Mouse (Mus musculus): ENCODE results near the gene Tnfsf11. TPM values are rescaled to one million over a fixed set of nuclear protein-coding genes. Genes with fewer than 3 reads are reported as not detected.
A peak's percentile ranks its signal among the peaks of the same experiment; 100 is the strongest.

The Tnfsf11 gene
- 10 to 100 TPM in 1 of 2 experiments, 1 to 10 TPM in 1; 5.6 to 11.5 TPM for polyA plus RNA-seq (2017; shearing (Covaris generic))

DNA sequence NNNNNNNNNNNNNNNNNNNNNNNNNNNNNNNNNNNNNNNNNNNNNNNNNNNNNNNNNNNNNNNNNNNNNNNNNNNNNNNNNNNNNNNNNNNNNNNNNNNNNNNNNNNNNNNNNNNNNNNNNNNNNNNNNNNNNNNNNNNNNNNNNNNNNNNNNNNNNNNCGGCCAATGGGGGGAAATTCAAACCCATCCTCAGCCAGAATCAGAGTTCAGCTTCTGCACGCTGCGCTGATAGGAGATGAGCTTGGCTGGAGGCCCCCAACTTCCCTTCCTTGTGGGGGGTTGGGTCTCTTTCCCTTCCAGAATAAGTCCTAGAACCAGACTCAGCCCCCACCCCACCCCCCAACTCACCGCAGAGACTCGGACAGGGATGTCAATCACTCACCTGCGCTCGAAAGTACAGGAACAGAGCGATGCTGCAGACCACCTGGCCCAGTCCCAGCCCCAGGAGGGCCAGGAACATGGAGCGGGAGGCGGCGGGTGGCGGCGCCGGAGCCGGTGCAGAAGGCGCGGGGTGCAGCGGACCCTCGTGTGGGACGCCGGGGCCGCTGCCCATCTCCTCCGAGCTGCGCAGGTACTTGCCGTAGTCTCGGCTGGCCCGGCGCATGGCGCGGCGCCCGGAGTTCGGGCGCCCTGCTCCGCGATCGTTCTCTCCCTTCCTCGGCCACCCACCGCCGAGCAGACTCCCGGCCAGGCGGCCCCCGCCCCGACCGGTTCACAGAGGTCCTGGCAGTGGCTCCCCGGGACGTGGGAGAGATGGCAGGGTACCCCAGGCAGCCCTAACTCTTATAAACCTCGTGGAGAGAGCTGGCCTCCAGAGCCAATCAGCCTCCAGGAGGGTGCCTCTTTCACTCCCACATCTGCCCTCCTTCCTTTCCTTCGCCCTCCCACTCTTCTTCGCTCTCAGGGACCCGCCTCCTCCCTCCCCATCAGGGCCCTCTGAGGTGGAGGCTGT is at the start of gene Tnfsf11:
Tnfsf11 (minus strand) TSS at position 758 of the 952 bp plus-strand sequence.
- peak; percentile 50 for ATAC-seq

DNA sequence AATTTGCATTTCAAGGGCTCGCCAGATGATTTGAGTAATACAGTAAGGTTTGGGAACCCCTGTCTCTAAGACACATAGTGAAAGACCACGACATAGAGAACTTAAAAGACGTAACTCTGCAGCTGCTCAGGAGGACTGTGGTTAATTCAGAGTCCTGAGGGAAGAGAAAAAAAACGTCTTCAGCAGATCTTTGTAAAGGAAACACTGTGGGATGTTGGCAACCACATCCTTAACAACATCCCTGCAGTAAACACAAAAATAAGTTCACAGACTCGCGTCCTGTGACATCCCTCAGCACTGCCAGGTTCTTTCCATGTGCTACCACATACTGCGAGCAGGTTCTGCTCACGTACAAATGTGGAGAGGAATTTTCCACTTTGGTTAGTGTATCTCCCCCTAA is 48.9 kb upstream of the Tnfsf11 start:
- peak; percentile 76 for ATAC-seq

- ATAC-seq, result no peak
These were observed 47.5 kb upstream of the Tnfsf11 start for GRCm38 (mm10) chr14:78355381-78355780.

- ATAC-seq, result peak; percentile 40
These were observed 45.0 kb upstream of the Tnfsf11 start for GRCm38 (mm10) chr14:78352865-78353264.

DNA sequence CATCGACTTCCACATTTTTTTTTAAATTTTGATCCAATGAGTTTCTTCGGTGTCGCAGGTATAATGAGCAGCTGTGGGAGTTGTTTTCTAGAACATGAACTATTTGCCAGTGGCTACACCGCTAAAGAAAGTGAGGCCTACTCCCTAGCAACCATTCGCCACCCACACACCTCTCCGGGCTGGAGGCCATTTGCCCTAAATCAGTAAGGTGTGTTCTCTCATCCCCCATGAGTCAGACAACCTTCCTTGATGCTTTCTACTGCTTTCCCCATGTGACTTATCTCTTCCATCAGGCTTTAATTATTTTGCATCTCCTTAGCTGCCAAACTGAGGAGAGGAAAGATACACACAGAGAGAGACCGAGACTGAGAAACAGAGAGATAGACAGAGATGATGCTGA is 43.7 kb upstream of the Tnfsf11 start:
- ATAC-seq, result peak; percentile 62

DNA sequence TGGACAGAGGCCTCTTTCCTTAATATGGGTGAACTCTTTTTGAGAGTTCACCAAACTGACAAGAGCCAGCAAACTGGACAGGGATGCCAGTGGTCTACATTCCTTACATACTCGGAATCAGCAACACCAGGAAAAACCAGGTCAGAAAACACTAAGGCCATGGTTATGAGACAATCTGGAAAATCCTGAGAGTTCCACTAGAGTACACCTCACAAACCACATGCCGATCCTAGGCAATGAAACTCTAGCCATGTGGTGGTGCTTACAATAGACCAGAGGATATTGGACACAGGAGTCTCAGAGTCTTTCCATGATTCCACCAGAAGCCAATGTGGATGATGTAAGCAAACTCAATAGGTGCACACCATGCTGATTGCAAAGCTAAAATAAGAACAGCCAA is 39.9 kb upstream of the Tnfsf11 start:
- ATAC-seq, result no peak

GRCm38 (mm10) chr14:78343007-78343406 is 35.2 kb upstream of the Tnfsf11 start:
- no peak for ATAC-seq

GRCm38 (mm10) chr14:78342146-78342545 is 34.3 kb upstream of the Tnfsf11 start:
- no peak for ATAC-seq

GRCm38 (mm10) chr14:78333341-78333740 is 25.5 kb upstream of the Tnfsf11 start:
- no peak for ATAC-seq

GRCm38 (mm10) chr14:78331368-78331767 is 23.5 kb upstream of the Tnfsf11 start:
- no peak for ATAC-seq

DNA sequence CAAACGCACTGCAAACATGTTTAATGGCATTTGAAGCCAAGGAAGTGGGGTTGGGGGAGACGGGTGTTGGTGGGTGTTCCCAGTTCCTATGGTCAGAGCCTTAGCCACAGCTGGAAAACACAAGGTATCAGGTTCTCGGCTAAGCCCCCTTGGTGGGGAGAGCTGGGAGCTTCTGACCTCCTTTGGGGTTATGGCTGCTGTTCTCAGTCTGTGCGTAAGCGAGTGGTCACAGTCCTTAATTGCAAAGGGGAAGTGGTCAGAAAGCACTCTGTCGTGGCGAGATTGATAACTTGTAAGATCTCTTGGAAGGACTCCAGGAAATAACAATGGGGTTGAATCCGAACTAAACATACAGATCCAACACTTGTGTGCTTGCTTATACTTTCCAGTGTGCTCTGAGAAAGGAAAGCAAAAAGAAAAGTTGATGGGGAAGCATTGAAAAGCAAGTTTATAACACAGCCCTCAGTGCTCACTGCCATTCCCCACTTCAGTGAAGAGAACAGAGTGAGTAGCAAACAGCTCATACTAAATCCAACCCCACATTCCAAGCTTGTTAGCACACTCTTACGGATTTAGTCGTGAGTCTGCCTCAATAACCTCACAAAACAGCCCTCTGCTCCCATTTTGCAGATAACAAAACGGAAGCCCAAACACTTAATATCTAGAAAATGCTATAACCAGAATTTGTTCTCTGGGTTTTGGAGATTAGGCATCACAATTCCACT is 22.9 kb upstream of the Tnfsf11 start:
- no peak for ATAC-seq

DNA sequence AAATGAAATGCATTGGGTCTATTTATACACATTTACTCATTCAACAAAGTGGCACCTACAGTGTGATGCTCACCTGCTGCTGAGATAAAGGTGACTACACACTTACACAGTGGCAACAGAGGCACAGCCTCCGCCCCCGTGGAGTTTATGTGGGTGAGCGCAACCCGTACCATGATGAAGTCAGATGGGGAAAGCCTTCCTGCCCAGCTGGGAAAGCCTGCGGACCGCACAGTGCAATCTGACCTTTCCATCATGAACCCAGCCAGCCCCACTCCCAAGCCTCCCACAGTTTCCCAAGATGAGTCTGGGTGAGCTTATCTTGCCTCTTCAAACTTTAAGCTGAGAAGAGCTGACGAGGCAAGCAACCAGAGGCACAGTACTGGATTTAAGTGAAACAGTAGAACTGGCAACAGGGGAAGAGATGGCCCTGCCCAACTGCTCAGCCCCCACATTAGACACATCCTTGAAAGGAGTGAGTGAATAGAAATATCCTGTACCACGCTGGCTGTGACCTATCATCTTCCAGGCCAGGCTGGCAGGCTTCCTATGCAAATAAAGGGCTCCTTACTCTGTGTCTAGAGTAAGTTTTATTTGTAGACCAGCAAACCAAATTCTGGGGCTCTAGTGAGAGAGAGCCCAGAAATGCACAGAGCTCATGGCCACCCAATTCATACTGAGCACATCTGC is 22.1 kb upstream of the Tnfsf11 start:
- peak; percentile 56 for ATAC-seq

GRCm38 (mm10) chr14:78323356-78323755 is 15.5 kb upstream of the Tnfsf11 start:
- ATAC-seq, result no peak

GRCm38 (mm10) chr14:78322916-78323315 is 15.1 kb upstream of the Tnfsf11 start:
- no peak for ATAC-seq

DNA sequence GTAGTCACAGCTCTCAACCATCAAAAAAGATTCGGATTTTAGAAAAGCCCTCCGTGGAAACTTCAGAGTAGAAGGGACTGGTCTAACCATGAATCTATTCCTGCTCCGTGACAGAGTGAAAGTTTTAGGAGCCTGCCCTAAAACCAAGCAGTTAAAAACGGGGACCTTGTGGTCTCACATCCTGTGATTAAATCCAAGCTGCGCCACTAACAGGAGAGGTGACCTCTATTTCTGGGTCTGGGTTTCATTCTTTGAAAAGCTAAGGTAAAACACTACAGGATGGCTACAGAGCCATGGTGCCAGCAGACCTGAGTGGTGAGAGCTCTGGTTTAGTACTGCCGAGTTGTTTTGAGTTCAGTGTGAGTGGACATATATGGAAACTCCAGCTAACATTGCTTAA is 12.4 kb upstream of the Tnfsf11 start:
- peak; percentile 53 for ATAC-seq

GRCm38 (mm10) chr14:78319580-78319979 is 11.7 kb upstream of the Tnfsf11 start:
- peak; percentile 59 for ATAC-seq

DNA sequence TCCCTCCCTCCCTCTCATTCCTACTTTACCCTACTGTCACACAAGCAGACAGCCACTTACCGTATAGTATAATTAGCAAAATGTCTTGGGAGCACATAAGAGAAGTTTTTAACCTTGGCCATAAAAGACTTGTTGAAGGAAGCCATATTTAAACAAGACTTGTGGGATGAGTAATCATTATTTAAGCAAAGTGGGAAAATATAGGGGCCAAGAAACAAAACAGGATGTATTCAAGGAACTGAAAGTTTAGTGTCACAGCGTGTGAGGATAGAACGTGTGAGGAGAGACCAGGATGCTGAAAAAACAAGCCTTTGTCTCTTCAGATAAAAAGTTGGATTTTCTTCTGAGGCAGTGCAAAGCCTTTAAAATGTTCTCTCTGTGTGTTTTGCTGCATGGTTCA is 11.2 kb upstream of the Tnfsf11 start:
- ATAC-seq, result no peak

GRCm38 (mm10) chr14:78317623-78318022 is 9.8 kb upstream of the Tnfsf11 start:
- ATAC-seq, result no peak

GRCm38 (mm10) chr14:78300914-78301313 is 6.9 kb downstream of the Tnfsf11 start:
- peak; percentile 26 for ATAC-seq

GRCm38 (mm10) chr14:78292687-78293086 is 15.2 kb downstream of the Tnfsf11 start:
- peak; percentile 72 for ATAC-seq

DNA sequence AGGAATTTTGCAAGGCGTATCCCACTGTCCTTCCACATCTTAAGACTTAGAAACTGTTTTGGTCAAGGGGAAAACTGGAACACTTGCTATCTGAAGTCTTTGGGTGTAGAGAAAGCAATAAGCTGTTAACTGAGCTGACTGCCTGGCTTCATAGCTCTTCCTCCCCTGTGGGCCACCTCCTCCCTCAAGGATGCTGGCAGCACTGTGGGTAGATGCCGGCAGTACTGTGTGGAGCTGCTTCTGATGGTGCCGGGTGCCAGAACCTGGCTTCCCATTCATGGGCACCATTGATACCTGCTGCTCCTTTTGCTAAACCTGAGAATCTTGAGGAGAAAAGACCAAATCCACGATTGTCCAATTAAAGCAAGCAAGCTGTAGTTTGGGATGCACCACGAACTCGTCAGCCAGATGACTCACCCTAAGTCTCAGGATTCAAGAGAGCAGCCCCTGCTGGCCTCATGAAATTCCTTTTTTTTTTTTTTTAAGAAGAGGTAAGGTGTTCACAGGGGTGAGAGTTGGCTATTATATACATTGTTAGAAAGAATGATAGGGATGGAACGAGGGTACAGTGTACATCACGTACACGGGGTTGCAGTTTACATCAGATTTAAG is 17.8 kb downstream of the Tnfsf11 start:
- ATAC-seq, result no peak

GRCm38 (mm10) chr14:78288903-78289302 is 18.9 kb downstream of the Tnfsf11 start:
- ATAC-seq, result no peak

All from CD4-positive, CD25-positive, alpha-beta regulatory T cell, adult 4 months (primary cell).